Mouse (Mus musculus) thymus, adult 18-20 months (tissue): ENCODE results near the gene Zfp46.

Experiments used
- DNase-seq, 2 experiments: peaks; one replicate each; pipeline ENCODE4 v3.0.0; 2022; ENCODE audit warnings: mixed read lengths in 2 of 2

Gene Zfp46

GRCm38 (mm10) chr4:136268912-136269311 lies 15.6 kb upstream of the Zfp46 start:
- DNase-seq, result no peak

GRCm38 (mm10) chr4:136270648-136271047 lies 13.8 kb upstream of the Zfp46 start:
- no peak for DNase-seq

GRCm38 (mm10) chr4:136281097-136281496 lies 3.4 kb upstream of the Zfp46 start:
- DNase-seq, result no peak

GRCm38 (mm10) chr4:136281611-136282010 lies 2.9 kb upstream of the Zfp46 start:
- no peak for DNase-seq

- no peak for DNase-seq
These were observed 1.6 kb upstream of the Zfp46 start for GRCm38 (mm10) chr4:136282621-136283480.

GRCm38 (mm10) chr4:136283783-136284182 lies 700 bp upstream of the Zfp46 start:
- no peak for DNase-seq

GRCm38 (mm10) chr4:136284891-136285290 lies 408 bp downstream of the Zfp46 start:
- DNase-seq, result no peak

- DNase-seq, result peak; percentile 90 to 93
These were observed 896 bp downstream of the Zfp46 start for GRCm38 (mm10) chr4:136285348-136285810.

- peak; percentile 93 to 95 for DNase-seq
These were observed 1.4 kb downstream of the Zfp46 start for GRCm38 (mm10) chr4:136285811-136286371.

- no peak for DNase-seq
These were observed 5.7 kb downstream of the Zfp46 start for GRCm38 (mm10) chr4:136289918-136290780.

GRCm38 (mm10) chr4:136290781-136291595 lies 6.5 kb downstream of the Zfp46 start:
- DNase-seq, result no peak

GRCm38 (mm10) chr4:136291692-136292091 lies 7.2 kb downstream of the Zfp46 start:
- DNase-seq, result no peak

GRCm38 (mm10) chr4:136295941-136296340 lies 11.5 kb downstream of the Zfp46 start:
- DNase-seq, result no peak

- DNase-seq, result no peak
These were observed 18.0 kb downstream of the Zfp46 start for GRCm38 (mm10) chr4:136302462-136302861.

GRCm38 (mm10) chr4:136304181-136304580 lies 19.7 kb downstream of the Zfp46 start:
- no peak for DNase-seq

GRCm38 (mm10) chr4:136308355-136308754 lies 23.9 kb downstream of the Zfp46 start:
- DNase-seq, result no peak

- DNase-seq, result peak; percentile 36 to 43
These were observed 25.3 kb downstream of the Zfp46 start for GRCm38 (mm10) chr4:136309780-136310179.

GRCm38 (mm10) chr4:136310229-136311041 lies 26.0 kb downstream of the Zfp46 start, which contains the start of gene Hnrnpr:
Hnrnpr (plus strand) TSS chr4:136310942.
- peak; percentile 98 to 99 for DNase-seq

GRCm38 (mm10) chr4:136311042-136311999 lies 26.8 kb downstream of the Zfp46 start:
- peak; percentile 60 to 61 for DNase-seq

- no peak for DNase-seq
These were observed 28.1 kb downstream of the Zfp46 start for GRCm38 (mm10) chr4:136312616-136313015.
